Mouse (Mus musculus): ENCODE measurements around the gene C130032M10Rik. TPM values are rescaled to one million over a fixed set of nuclear protein-coding genes. Genes with fewer than 3 reads are reported as not detected.

The C130032M10Rik gene
- polyA plus RNA-seq, 1 experiment, result 0.06 TPM

- TF ChIP-seq TCF12 (IDR thresholded peaks at IDR 0.05; ENCODE audit: insufficient read depth, poor library complexity, severe bottlenecking), result no peak
- no peak for TF ChIP-seq REST (IDR thresholded peaks at IDR 0.05; ENCODE audit: insufficient read depth, insufficient read length)
- no peak for TF ChIP-seq E2F4 (IDR thresholded peaks at IDR 0.05; ENCODE audit: insufficient read depth)
- TF ChIP-seq POLR2AphosphoS2 (IDR thresholded peaks at IDR 0.05; ENCODE audit: insufficient read length, low read depth), result no peak
- TF ChIP-seq MAX (IDR thresholded peaks at IDR 0.05; ENCODE audit: low read depth), result no peak
- TF ChIP-seq POLR2A (IDR thresholded peaks at IDR 0.05; ENCODE audit: insufficient read length, low read depth), result no peak
- no peak for TF ChIP-seq USF1 (IDR thresholded peaks at IDR 0.05; ENCODE audit: low read depth)
- no peak for TF ChIP-seq SRF (IDR thresholded peaks at IDR 0.05; ENCODE audit: control insufficient read depth, insufficient read length, low read depth)
- TF ChIP-seq MYOG (IDR thresholded peaks at IDR 0.05; ENCODE audit: control insufficient read depth in 1 of 3, insufficient read depth in 1 of 3, insufficient read length in 2 of 3, low read depth in 2 of 3), result no peak
- no peak for TF ChIP-seq CEBPB (IDR thresholded peaks at IDR 0.05; ENCODE audit: insufficient read depth, poor library complexity, severe bottlenecking)
- no peak for TF ChIP-seq TCF3 (IDR thresholded peaks at IDR 0.05; ENCODE audit: insufficient read length, low read depth)
- no peak for TF ChIP-seq MYOD1 (IDR thresholded peaks at IDR 0.05; ENCODE audit: control insufficient read depth in 1 of 3, insufficient read length in 2 of 3, low read depth in 2 of 3)
- Histone ChIP-seq H3K27me3 (ENCODE audit: control insufficient read depth, insufficient read depth, insufficient read length) (no peaks in the 10 kb centered on the region), H3K36me3 (ENCODE audit: control insufficient read depth, insufficient read depth) (no peaks in the 10 kb centered on the region), H3K4me3 (no peak overlapping the region), H3K79me2 (ENCODE audit: control insufficient read depth, insufficient read depth) (no peaks in the 10 kb centered on the region), H3K4me2 (ENCODE audit: low read depth) (peak overlapping the region; percentile 67), H3ac (ENCODE audit: control insufficient read depth, insufficient read length) (no peak overlapping the region)
Measured at GRCm38 (mm10) chr9:114527085-114527484, 11.6 kb downstream of the C130032M10Rik start.

DNA sequence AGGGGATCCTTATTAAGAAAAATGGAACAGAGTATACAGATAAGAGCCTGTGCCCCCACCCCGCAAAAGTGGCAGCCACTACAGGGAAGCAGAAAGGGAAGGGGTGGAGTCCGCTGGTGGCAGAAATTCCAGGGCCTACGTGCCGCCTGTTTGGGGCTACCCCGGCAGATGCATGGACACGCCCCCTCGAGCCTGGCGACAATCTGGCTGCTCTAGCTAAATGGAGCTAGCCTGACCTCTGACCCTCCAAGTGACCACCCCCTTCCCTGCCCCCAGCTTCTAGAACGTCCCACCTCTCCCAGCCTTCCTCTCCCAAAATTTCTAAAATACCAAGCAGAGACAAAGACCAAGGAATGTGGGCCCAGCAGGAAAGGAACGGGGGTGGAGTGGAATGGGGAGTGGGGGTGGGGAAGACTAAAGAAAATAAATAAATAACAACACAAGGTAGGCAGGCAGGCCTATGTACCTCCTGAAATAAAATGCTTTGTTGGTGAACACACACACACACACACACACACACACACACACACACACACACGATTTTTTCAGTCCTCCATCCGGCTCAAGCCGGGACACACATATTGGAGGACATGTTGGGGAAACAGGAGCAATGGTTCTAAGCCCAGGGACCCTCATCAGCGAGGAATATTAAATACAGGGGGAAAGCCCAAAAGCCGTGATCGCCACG, 12.6 kb downstream of the C130032M10Rik start:
- Histone ChIP-seq H3K79me2 (ENCODE audit: control insufficient read depth, insufficient read depth) (no peaks in the 10 kb centered on the region), H3K27me3 (ENCODE audit: control insufficient read depth, insufficient read depth, insufficient read length) (no peaks in the 10 kb centered on the region), H3K4me3 (no peak overlapping the region), H3K4me2 (ENCODE audit: low read depth) (no peak overlapping the region), H3ac (ENCODE audit: control insufficient read depth, insufficient read length) (no peak overlapping the region), H3K36me3 (ENCODE audit: control insufficient read depth, insufficient read depth) (no peaks in the 10 kb centered on the region)
- TF ChIP-seq MYOG (IDR thresholded peaks at IDR 0.05; ENCODE audit: control insufficient read depth in 1 of 3, insufficient read depth in 1 of 3, insufficient read length in 2 of 3, low read depth in 2 of 3) (no peak), POLR2AphosphoS2 (IDR thresholded peaks at IDR 0.05; ENCODE audit: insufficient read length, low read depth) (no peak), E2F4 (IDR thresholded peaks at IDR 0.05; ENCODE audit: insufficient read depth) (no peak), TCF3 (IDR thresholded peaks at IDR 0.05; ENCODE audit: insufficient read length, low read depth) (no peak)

DNA sequence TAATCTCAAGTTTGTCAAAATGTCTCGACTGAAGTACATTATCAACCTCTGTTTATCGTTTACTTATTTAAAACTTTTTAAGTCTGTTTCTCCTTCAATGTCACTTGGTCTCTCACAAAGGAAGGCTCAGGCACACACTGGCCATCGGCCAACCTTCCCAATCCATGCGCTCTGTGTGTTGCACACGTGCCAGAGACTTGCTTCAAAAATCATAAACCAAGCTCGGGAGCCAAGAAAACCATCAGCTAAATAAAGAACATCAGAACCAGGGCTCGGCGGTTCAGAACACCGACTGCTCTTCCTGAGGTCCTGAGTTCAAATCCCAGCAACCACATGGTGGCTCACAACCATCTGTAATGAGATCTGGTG, 13.2 kb downstream of the C130032M10Rik start:
- TF ChIP-seq CEBPB (IDR thresholded peaks at IDR 0.05; ENCODE audit: insufficient read depth, poor library complexity, severe bottlenecking) (no peak), POLR2A (IDR thresholded peaks at IDR 0.05; ENCODE audit: insufficient read length, low read depth) (no peak), TCF3 (IDR thresholded peaks at IDR 0.05; ENCODE audit: insufficient read length, low read depth) (no peak), USF1 (IDR thresholded peaks at IDR 0.05; ENCODE audit: low read depth) (no peak)

DNA sequence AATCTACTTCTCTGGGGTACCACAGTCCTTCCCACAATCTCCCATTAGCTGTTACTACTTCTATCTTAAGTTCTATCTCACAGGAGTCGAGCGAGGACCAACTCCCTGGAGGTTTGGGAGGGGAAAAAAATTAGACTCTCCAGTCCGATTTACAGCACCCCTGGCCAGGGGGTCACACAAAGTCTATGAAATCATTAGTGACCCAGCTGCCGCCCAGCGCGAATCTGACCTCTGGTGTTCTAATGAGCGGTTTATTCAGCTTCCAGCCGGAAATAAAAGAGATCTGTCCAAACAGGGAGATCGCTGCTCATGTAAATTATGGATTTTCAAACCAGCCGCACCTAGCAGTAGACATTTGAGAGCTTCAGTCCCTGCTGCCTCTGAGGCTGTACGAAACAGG, 15.8 kb downstream of the C130032M10Rik start:
- no peaks in the 10 kb centered on the region for H3K79me2 ChIP-seq (ENCODE audit: control insufficient read depth, insufficient read depth)
- no peaks in the 10 kb centered on the region for H3K27me3 ChIP-seq (ENCODE audit: control insufficient read depth, insufficient read depth, insufficient read length)
- TF ChIP-seq MAX (IDR thresholded peaks at IDR 0.05; ENCODE audit: low read depth), result no peak
- no peak for TF ChIP-seq E2F4 (IDR thresholded peaks at IDR 0.05; ENCODE audit: insufficient read depth)
- TF ChIP-seq MYOG (IDR thresholded peaks at IDR 0.05; ENCODE audit: control insufficient read depth in 1 of 3, insufficient read depth in 1 of 3, insufficient read length in 2 of 3, low read depth in 2 of 3), result no peak
- TF ChIP-seq TCF12 (IDR thresholded peaks at IDR 0.05; ENCODE audit: insufficient read depth, poor library complexity, severe bottlenecking), result no peak
- H3K36me3 ChIP-seq (ENCODE audit: control insufficient read depth, insufficient read depth), result no peaks in the 10 kb centered on the region
- H3K4me2 ChIP-seq (ENCODE audit: low read depth), result no peak overlapping the region
- H3K4me3 ChIP-seq, result no peak overlapping the region
- no peak overlapping the region for H3ac ChIP-seq (ENCODE audit: control insufficient read depth, insufficient read length)

More for the DNA sequence above, 13.2 kb downstream of the C130032M10Rik start:
- H3K4me3 ChIP-seq, result no peak overlapping the region
- no peak overlapping the region for H3K4me2 ChIP-seq (ENCODE audit: low read depth)
- H3K36me3 ChIP-seq (ENCODE audit: control insufficient read depth, insufficient read depth), result no peaks in the 10 kb centered on the region
- H3ac ChIP-seq (ENCODE audit: control insufficient read depth, insufficient read length), result no peak overlapping the region
- no peaks in the 10 kb centered on the region for H3K27me3 ChIP-seq (ENCODE audit: control insufficient read depth, insufficient read depth, insufficient read length)
- no peaks in the 10 kb centered on the region for H3K79me2 ChIP-seq (ENCODE audit: control insufficient read depth, insufficient read depth)

- Histone ChIP-seq H3K4me2 (ENCODE audit: low read depth) (no peak overlapping the region), H3K79me2 (ENCODE audit: control insufficient read depth, insufficient read depth) (no peaks in the 10 kb centered on the region), H3K27me3 (ENCODE audit: control insufficient read depth, insufficient read depth, insufficient read length) (no peaks in the 10 kb centered on the region), H3K4me3 (no peak overlapping the region), H3K36me3 (ENCODE audit: control insufficient read depth, insufficient read depth) (no peaks in the 10 kb centered on the region), H3ac (ENCODE audit: control insufficient read depth, insufficient read length) (no peak overlapping the region)
- TF ChIP-seq CEBPB (IDR thresholded peaks at IDR 0.05; ENCODE audit: insufficient read depth, poor library complexity, severe bottlenecking) (no peak), TCF12 (IDR thresholded peaks at IDR 0.05; ENCODE audit: insufficient read depth, poor library complexity, severe bottlenecking) (no peak), MYOD1 (IDR thresholded peaks at IDR 0.05; ENCODE audit: control insufficient read depth in 1 of 3, insufficient read length in 2 of 3, low read depth in 2 of 3) (no peak), SRF (IDR thresholded peaks at IDR 0.05; ENCODE audit: control insufficient read depth, insufficient read length, low read depth) (no peak), POLR2A (IDR thresholded peaks at IDR 0.05; ENCODE audit: insufficient read length, low read depth) (no peak), E2F4 (IDR thresholded peaks at IDR 0.05; ENCODE audit: insufficient read depth) (no peak), MAX (IDR thresholded peaks at IDR 0.05; ENCODE audit: low read depth) (no peak), MYOG (IDR thresholded peaks at IDR 0.05; ENCODE audit: control insufficient read depth in 1 of 3, insufficient read depth in 1 of 3, insufficient read length in 2 of 3, low read depth in 2 of 3) (no peak), POLR2AphosphoS2 (IDR thresholded peaks at IDR 0.05; ENCODE audit: insufficient read length, low read depth) (no peak), TCF3 (IDR thresholded peaks at IDR 0.05; ENCODE audit: insufficient read length, low read depth) (no peak), REST (IDR thresholded peaks at IDR 0.05; ENCODE audit: insufficient read depth, insufficient read length) (no peak), USF1 (IDR thresholded peaks at IDR 0.05; ENCODE audit: low read depth) (no peak)
Measured at GRCm38 (mm10) chr9:114533848-114534247, 18.4 kb downstream of the C130032M10Rik start.

All from myocyte (in vitro differentiated cells).